Mouse (Mus musculus) CH12.LX (cell line): ENCODE results near the gene Agpat4. TPM values are rescaled to one million over a fixed set of nuclear protein-coding genes. Genes with fewer than 3 reads are reported as not detected.

Experiments
- DNase-seq: peaks from one replicate; pipeline ENCODE4 v3.0.0-alpha.2; 2013; ENCODE audit errors: extremely low read depth
- H3K27ac ChIP-seq: 2 replicates; pipeline ENCODE4 v1.5.1; 2012; ENCODE audit warnings: low read depth, mild to moderate bottlenecking, control low read depth, moderate library complexity; ENCODE audit not compliant: insufficient read depth
- H3K27me3 ChIP-seq: replicated peaks from 2 replicates; pipeline ENCODE3; 2012; ENCODE audit warnings: inconsistent platforms
- H3K36me3 ChIP-seq, 2 experiments: replicated peaks in 1 of 2; 2 replicates each; pipeline versions ENCODE3 to v1.6.1; 2012; ENCODE audit warnings: inconsistent platforms in 1 of 2, low read length in 1 of 2, mild to moderate bottlenecking in 1 of 2, mixed read lengths in 1 of 2, moderate library complexity in 1 of 2; ENCODE audit not compliant: control insufficient read depth in 1 of 2, insufficient read depth in 1 of 2
- H3K4me1 ChIP-seq, 2 experiments: 2 replicates each; pipeline ENCODE4 v1.6.1; 2012; ENCODE audit warnings: inconsistent platforms in 1 of 2, moderate library complexity in 1 of 2; ENCODE audit not compliant: insufficient read depth in 2 of 2, control insufficient read depth in 1 of 2
- H3K4me2 ChIP-seq: 2 replicates; pipeline ENCODE4 v1.6.1; 2012; ENCODE audit warnings: low read depth, mild to moderate bottlenecking, control low read depth; ENCODE audit not compliant: poor library complexity, insufficient read depth, severe bottlenecking
- H3K4me3 ChIP-seq, 3 experiments: fragments of 150-350 bp in 1 of 3; sonication (generic) in 1 of 3; replicated peaks in 1 of 3; 2 replicates each; pipeline versions ENCODE3 to v1.5.1; 2011 to 2012; ENCODE audit warnings: low read depth in 2 of 3, low read length in 2 of 3, mild to moderate bottlenecking in 2 of 3, moderate library complexity in 2 of 3, control low read depth in 1 of 3, improper control_type of control experiment in 1 of 3, inconsistent platforms in 1 of 3, mixed read lengths in 1 of 3; ENCODE audit not compliant: poor library complexity in 1 of 3
- H3K79me2 ChIP-seq: replicated peaks from 2 replicates; pipeline ENCODE4 v1.6.1; 2012; ENCODE audit warnings: mild to moderate bottlenecking, moderate library complexity; ENCODE audit not compliant: control insufficient read depth, poor library complexity, insufficient read depth, severe bottlenecking; ENCODE audit errors: extremely low read depth
- H3K9ac ChIP-seq: 2 replicates; pipeline ENCODE4 v1.6.1; 2012; ENCODE audit warnings: low read depth, mild to moderate bottlenecking, control low read depth, moderate library complexity; ENCODE audit not compliant: insufficient read depth
- H3K9me3 ChIP-seq: replicated peaks from 2 replicates; pipeline ENCODE3; 2012; ENCODE audit warnings: low read length, inconsistent platforms, mixed read lengths
- E2F4 ChIP-seq: IDR thresholded peaks from 2 replicates; pipeline ENCODE4 v1.6.1; 2011; ENCODE audit warnings: low read depth, low read length, improper control_type of control experiment; ENCODE audit not compliant: insufficient replicate concordance
- ELF1 ChIP-seq: IDR thresholded peaks from 2 replicates; pipeline ENCODE4 v1.6.1; 2014; ENCODE audit warnings: low read depth, mild to moderate bottlenecking, inconsistent platforms, low read length, improper control_type of control experiment
- EP300 ChIP-seq: IDR thresholded peaks from 2 replicates; pipeline ENCODE4 v1.6.1; 2011; ENCODE audit warnings: low read length, improper control_type of control experiment
- GABPA ChIP-seq: IDR thresholded peaks from 2 replicates; pipeline ENCODE4 v1.6.1; 2012; ENCODE audit warnings: low read depth, low read length, improper control_type of control experiment, inconsistent platforms; ENCODE audit not compliant: insufficient replicate concordance
- JUN ChIP-seq: IDR thresholded peaks from 2 replicates; pipeline ENCODE4 v1.6.1; 2011; ENCODE audit warnings: low read depth, mild to moderate bottlenecking, low read length, improper control_type of control experiment, moderate library complexity; ENCODE audit not compliant: insufficient read depth
- MAZ ChIP-seq: IDR thresholded peaks from 2 replicates; pipeline ENCODE4 v1.6.1; 2012; ENCODE audit warnings: low read depth, mild to moderate bottlenecking, inconsistent platforms, low read length, improper control_type of control experiment, moderate library complexity
- MYC ChIP-seq: IDR thresholded peaks from 2 replicates; pipeline ENCODE4 v1.6.1; 2011; ENCODE audit warnings: low read depth, mild to moderate bottlenecking, improper control_type of control experiment, low read length
- NELFE ChIP-seq: IDR thresholded peaks from 2 replicates; pipeline ENCODE4 v1.6.1; 2011; ENCODE audit warnings: low read depth, low read length, improper control_type of control experiment
- NRF1 ChIP-seq: IDR thresholded peaks from 2 replicates; pipeline ENCODE4 v1.6.1; 2014; ENCODE audit warnings: low read depth, mild to moderate bottlenecking, inconsistent platforms, low read length, improper control_type of control experiment, moderate library complexity
- PAX5 ChIP-seq: IDR thresholded peaks from 2 replicates; pipeline ENCODE4 v1.6.1; 2012; ENCODE audit warnings: low read length, inconsistent platforms, mixed read lengths
- POLR2A ChIP-seq: IDR thresholded peaks from 2 replicates; pipeline ENCODE4 v1.6.1; 2011; ENCODE audit warnings: low read depth, mild to moderate bottlenecking, improper control_type of control experiment, low read length
- SIN3A ChIP-seq: IDR thresholded peaks from 2 replicates; pipeline ENCODE4 v1.6.1; 2012; ENCODE audit warnings: low read length, improper control_type of control experiment, inconsistent platforms
- SMC3 ChIP-seq: IDR thresholded peaks from 2 replicates; pipeline ENCODE4 v1.6.1; 2011; ENCODE audit warnings: low read depth, low read length, improper control_type of control experiment
- TCF12 ChIP-seq: IDR thresholded peaks from 2 replicates; pipeline ENCODE4 v1.6.1; 2014; ENCODE audit warnings: low read depth, mild to moderate bottlenecking, inconsistent platforms, low read length, improper control_type of control experiment
- UBTF ChIP-seq: IDR thresholded peaks from 2 replicates; pipeline ENCODE4 v1.6.1; 2012; ENCODE audit warnings: low read depth, mild to moderate bottlenecking, inconsistent platforms, low read length, improper control_type of control experiment, moderate library complexity
- ZC3H11A ChIP-seq: IDR thresholded peaks from 2 replicates; pipeline ENCODE4 v1.6.1; 2012; ENCODE audit warnings: low read depth, mild to moderate bottlenecking, inconsistent platforms, low read length, improper control_type of control experiment
- ZMIZ1 ChIP-seq: IDR thresholded peaks from 2 replicates; pipeline ENCODE4 v1.6.1; 2012; ENCODE audit warnings: low read depth, mild to moderate bottlenecking, inconsistent platforms, low read length, improper control_type of control experiment
- dilution Hi-C: fragments of 300-500 bp; cut with MboI; formaldehyde crosslinking; loops from 2 replicates; pipeline ENCODE4 v1.14.3; 2020; ENCODE audit warnings: low sequenced_read_pairs; ENCODE audit not compliant: extremely low pct_unique_long_range_greater_than_20kb, extremely low pct_ligation_motif_present
- in situ Hi-C: fragments of 300-500 bp; cut with MboI; formaldehyde crosslinking; loops from 3 replicates; pipeline ENCODE4 v1.14.3; 2019; ENCODE audit warnings: low sequenced_read_pairs, low pct_ligation_motif_present, low pct_unique_long_range_greater_than_20kb, mixed read lengths
- polyA plus RNA-seq: library from polyadenylated mRNA; unstranded; fragments of >175 nt; gene quantifications from 2 replicates; pipeline ENCODE4 v1.2.1, GENCODE M21; 2012; ENCODE audit warnings: low read depth; ENCODE audit not compliant: insufficient read length
- total RNA-seq, 2 experiments: library from RNA; depleted of rRNA; stranded (reverse); fragments of 300-350 nt in 1 of 2; fragments of >200 nt in 1 of 2; gene quantifications; 2 replicates each; pipeline ENCODE4 v1.2.3; 2012 to 2014

Agpat4 gene
- total and polyA plus RNA-seq, 3 experiments: 34.7 to 83.2 (median 44.5) TPM

DNA sequence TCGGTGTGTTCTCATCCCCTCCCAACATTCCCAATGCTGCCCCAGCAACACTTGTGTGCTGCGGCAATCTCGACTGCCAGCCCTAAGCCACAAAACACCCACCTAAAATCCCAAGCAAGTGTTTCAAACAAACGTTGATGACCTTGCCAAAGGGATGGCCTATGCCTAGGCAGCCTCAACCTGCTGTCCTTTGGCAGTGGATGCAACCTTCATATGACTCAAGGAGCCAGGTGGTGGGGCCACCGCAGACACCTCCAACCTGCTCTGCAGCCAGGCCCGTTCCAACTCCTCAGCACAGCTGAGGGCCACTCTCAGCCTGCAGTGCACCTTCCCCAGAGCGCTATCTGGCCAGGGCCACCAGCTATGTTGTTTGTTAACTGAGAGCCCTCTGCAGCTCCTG, 110.0 kb downstream of the Agpat4 start:
- TF ChIP-seq SIN3A: no peak
- no peak for TF ChIP-seq ZC3H11A
- TF ChIP-seq EP300: no peak
- TF ChIP-seq NRF1: no peak
- no peak for TF ChIP-seq ZMIZ1
- no peak for TF ChIP-seq GABPA
- H3K4me3 ChIP-seq: no peak overlapping the region
- peaks cover 39 to 88% of the 10 kb centered on the region in 2 experiments for H3K36me3 ChIP-seq
- DNase-seq: no peak
- H3K9me3 ChIP-seq: no peaks in the 10 kb centered on the region
- no peak overlapping the region for H3K27ac ChIP-seq
- no peak overlapping the region for H3K4me2 ChIP-seq
- peaks cover 0 to 9% of the 10 kb centered on the region in 2 experiments; a peak in 2 of 4 replicates for H3K4me1 ChIP-seq
- H3K79me2 ChIP-seq: no peaks in the 10 kb centered on the region
- dilution Hi-C loops: no loop called here
- no peaks in the 10 kb centered on the region for H3K27me3 ChIP-seq
- H3K9ac ChIP-seq: no peak overlapping the region
- in situ Hi-C loops: no loop called here

DNA sequence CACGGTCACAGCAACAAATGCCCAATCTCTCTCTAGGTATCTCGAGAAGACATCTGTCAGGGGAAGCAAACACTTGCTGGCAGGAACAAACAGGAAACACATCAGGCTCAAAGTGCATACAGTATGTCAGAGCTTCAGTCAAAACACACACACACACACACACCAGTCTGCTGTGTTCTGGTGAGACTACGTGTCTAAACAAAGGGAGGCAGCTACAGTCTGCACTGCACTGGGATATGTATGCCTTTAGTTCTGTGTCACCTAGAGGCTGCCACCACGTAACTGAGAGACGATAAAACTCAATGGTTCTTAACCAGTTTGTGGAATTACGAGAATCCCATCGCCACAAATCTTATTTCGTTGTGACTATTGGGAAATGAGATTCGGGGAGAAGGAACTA, 111.3 kb downstream of the Agpat4 start:
- Histone ChIP-seq H3K36me3 (peaks cover 45 to 88% of the 10 kb centered on the region in 2 experiments), H3K9me3 (no peaks in the 10 kb centered on the region), H3K27me3 (no peaks in the 10 kb centered on the region), H3K4me1 (no peaks in the 10 kb centered on the region), H3K4me2 (no peak overlapping the region), H3K9ac (no peak overlapping the region), H3K27ac (no peak overlapping the region), H3K4me3 (no peak overlapping the region), H3K79me2 (no peaks in the 10 kb centered on the region)
- TF ChIP-seq PAX5 (no peak), NELFE (no peak)
- in situ Hi-C loops (no loop called here), dilution Hi-C loops (no loop called here)
- no peak for DNase-seq

DNA sequence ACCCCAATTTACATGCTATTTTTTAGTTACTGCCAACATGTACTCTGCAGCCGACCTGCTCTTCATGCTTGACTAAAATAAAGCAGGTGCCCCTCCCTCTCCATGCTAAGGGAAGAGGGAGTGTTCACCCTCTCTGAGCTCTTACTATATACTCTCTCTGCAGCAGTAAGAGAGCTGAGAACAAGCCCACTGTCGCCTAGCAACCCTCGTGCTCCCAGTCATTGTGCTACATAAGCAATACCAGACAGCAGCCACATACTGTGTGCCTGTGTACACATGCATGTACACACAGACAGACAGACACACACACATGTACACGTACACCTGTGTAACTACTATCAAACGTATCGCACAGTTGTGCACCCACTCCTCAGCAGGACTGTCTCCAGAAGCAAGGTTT, 111.7 kb downstream of the Agpat4 start:
- Histone ChIP-seq H3K9me3 (no peaks in the 10 kb centered on the region), H3K9ac (no peak overlapping the region), H3K79me2 (no peaks in the 10 kb centered on the region), H3K4me3 (no peak overlapping the region), H3K36me3 (peaks cover 49 to 90% of the 10 kb centered on the region in 2 experiments), H3K27me3 (no peaks in the 10 kb centered on the region), H3K4me1 (no peaks in the 10 kb centered on the region), H3K27ac (no peak overlapping the region), H3K4me2 (no peak overlapping the region)
- TF ChIP-seq MAZ: no peak
- TF ChIP-seq TCF12: no peak
- TF ChIP-seq UBTF: no peak
- no peak for TF ChIP-seq JUN
- no peak for TF ChIP-seq POLR2A
- TF ChIP-seq E2F4: no peak
- TF ChIP-seq ELF1: no peak
- TF ChIP-seq MYC: no peak
- TF ChIP-seq EP300: no peak
- TF ChIP-seq SMC3: no peak
- dilution Hi-C loops (no loop called here), in situ Hi-C loops (no loop called here)
- no peak for DNase-seq
